Mouse (Mus musculus): Measurements from ENCODE around the gene Ctnnd1. TPM values are rescaled to one million over a fixed set of nuclear protein-coding genes. Genes with fewer than 3 reads are reported as not detected.

Gene Ctnnd1
- total RNA-seq, 2 experiments from 2014 or later, result 25.8 to 35.1 TPM

DNA sequence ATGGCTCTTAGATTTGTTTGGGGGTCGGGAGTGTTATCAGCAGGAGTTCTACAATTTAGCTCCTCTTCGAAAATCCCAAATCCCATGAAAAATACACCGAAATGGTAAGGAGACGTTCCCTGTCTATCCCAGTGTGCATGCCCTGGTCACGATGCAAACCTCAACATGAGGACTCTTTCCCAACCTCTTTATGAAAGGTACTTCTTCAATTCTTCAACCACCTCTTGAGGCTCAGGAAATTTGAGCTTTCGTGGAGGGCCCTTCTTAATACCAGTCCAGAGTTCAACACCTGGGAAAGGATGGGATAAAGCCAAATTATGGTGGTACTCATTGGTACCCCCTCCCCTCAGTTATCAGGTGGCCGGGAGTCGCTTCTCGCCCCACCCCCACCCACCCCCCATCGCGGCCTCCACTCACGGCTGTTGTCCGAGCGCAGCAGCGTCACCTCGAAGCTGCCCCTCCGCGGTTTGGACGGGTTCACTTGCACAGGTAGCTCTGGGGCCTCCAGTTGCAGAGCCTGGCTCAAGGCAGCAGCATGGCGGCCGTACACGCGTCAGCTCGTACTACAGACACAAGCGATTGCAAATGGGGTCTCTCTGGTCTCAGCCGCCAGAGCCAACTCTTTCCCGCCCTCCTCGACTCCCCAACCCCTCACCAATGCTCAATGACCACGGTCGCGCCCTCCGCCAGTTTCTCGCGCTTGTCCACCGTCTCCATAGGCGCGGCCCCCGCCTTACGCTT is 19.4 kb upstream of the Ctnnd1 start:
- Histone ChIP-seq H3K27ac (peak overlapping the region; percentile 79), H3K4me3 (peak overlapping the region; percentile 92)
- peak; percentile 38 for DNase-seq
- intact Hi-C loops (cut with DNase I), result loop anchor here (5.0 kb wide), 1 partner anchor 142 kb away; no protein-coding TSS in a partner anchor
- TF ChIP-seq CTCF (IDR thresholded peaks at IDR 0.05), result no peak

DNA sequence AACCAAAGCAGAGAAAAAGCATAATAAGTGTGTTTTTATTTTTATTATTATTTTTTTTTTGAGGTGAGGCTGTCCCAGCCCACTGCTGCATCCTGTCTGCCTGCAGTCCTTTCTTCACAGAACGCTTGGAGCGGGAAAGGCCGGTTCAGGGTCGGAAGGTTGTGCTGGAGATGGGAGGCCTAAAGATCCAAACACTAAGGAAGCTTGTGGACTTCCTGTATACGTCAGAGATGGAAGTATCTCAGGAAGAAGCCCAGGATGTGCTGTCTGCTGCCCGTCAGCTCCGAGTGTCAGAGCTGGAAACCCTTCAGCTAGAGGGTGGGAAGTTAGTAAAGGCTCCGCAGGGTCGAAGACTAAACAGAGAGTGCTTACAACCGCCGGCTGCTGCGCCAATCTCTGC is 15.5 kb upstream of the Ctnnd1 start:
- DNase-seq, result no peak
- H3K4me3 ChIP-seq, result no peak overlapping the region
- intact Hi-C loops (cut with DNase I), result no loop called here
- TF ChIP-seq CTCF (IDR thresholded peaks at IDR 0.05), result no peak
- H3K27ac ChIP-seq, result no peak overlapping the region

DNA sequence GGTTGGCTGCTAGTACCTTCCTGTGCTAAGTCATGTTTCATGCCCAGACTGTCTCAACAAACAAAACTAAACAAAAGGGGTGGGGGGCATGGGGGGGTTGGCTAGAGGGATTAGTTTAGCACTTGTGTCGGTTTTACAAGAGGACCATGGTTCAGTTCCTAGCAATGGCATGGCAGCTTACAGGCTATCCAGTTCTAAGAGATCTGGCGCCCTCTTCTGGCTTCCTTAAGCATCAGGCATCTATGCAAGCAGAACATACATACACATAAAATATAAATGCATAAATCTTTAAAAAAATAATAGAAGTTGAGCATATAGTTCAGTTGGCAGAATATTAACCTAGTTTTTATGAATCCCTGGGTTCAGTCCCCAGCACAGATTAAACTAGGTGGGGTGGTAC is 12.3 kb upstream of the Ctnnd1 start:
- intact Hi-C loops (cut with DNase I), result loop anchor here (5.0 kb wide), 1 partner anchor 206 kb away; no protein-coding TSS in a partner anchor
- Histone ChIP-seq H3K4me3 (no peak overlapping the region), H3K27ac (no peak overlapping the region)
- peak; percentile 71 for TF ChIP-seq CTCF (IDR thresholded peaks at IDR 0.05)
- DNase-seq, result peak; percentile 44

- Histone ChIP-seq H3K4me3 (no peak overlapping the region), H3K27ac (no peak overlapping the region)
- intact Hi-C loops (cut with DNase I), result loop anchor here (2.0 to 5.0 kb wide), 2 partner anchors 41 to 203 kb away; no protein-coding TSS in a partner anchor
- peak; percentile 28 for DNase-seq
- peak; percentile 68 for TF ChIP-seq CTCF (IDR thresholded peaks at IDR 0.05)
Observed at GRCm38 (mm10) chr2:84660253-84660652, 9.7 kb upstream of the Ctnnd1 start.

DNA sequence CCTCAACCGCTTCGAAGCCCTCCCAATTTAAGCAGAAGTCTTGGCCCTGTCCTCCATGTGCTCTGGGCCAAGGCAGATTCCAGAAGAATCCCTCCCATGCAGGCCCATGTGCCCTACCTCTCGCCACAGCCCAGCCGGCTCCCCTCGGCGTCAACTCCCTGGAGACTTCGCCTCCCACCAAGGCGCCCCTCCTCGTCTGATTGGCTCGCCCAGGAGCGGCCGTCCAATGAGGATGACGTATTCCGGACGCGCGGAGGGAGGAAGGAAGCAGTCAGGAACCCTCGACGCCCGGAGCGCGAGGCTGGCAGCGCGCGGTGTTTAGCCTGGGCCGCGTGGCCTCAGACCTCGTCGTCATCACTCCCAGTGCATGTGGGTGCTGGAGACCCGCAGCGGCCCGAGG is 8.2 kb upstream of the Ctnnd1 start, which contains the start of gene Btbd18:
Btbd18 (plus strand) TSS at position 274 of the 400 bp plus-strand sequence.
- no peak for DNase-seq
- no peak for TF ChIP-seq CTCF (IDR thresholded peaks at IDR 0.05)
- no peak within 1 kb of the TSS for H3K27ac ChIP-seq
- intact Hi-C loops (cut with DNase I), result no loop called here
- no peak within 1 kb of the TSS for H3K4me3 ChIP-seq

GRCm38 (mm10) chr2:84655864-84656263 is 5.3 kb upstream of the Ctnnd1 start:
- no peak for TF ChIP-seq CTCF (IDR thresholded peaks at IDR 0.05)
- Histone ChIP-seq H3K27ac (no peak overlapping the region), H3K4me3 (no peak overlapping the region)
- intact Hi-C loops (cut with DNase I), result no loop called here
- DNase-seq, result no peak

DNA sequence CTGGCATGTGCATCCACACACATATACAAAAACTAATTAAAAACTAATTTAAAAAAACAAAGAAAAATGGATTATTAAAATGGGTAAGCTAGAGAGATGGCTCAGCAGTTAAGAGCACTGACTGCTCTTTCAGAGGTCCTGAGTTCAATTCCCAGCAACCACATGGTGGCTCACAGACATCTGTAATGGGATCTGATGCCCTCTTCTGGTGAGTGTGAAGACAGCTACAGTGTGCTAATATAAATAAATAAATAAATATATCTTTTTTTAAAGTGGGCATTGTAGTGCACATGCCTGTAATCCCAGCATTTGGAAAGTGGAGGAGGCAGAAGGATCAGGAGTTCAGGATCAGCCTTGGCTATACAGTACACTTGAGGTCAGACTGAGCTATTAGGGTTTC is 2.8 kb upstream of the Ctnnd1 start:
- DNase-seq, result no peak
- TF ChIP-seq CTCF (IDR thresholded peaks at IDR 0.05), result peak; percentile 64
- intact Hi-C loops (cut with DNase I), result no loop called here
- no peak overlapping the region for H3K27ac ChIP-seq
- H3K4me3 ChIP-seq, result no peak overlapping the region

DNA sequence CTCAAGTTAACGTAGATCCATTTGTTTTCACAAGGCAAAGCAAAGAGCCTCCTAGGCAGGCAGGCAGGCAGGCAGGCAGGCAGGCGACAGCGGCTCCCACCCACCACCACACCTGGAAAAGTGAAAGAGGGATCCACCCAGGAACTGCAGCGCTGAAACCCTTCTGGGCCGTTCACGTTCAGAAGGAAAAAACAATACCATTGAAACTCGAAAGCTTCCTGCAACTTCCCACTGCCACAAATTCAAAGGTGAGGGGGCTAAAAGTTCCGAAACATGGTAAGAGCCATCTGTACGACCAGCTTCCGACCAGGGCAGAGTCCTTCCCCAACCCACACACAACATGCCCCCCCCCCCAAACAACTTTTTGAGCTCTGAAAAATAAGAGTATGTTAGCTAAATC is 891 bp downstream of the Ctnnd1 start:
- intact Hi-C loops (cut with DNase I), result loop anchor here (1.0 to 2.0 kb wide), 2 partner anchors 14 to 29 kb away; no protein-coding TSS in a partner anchor
- DNase-seq, result no peak
- Histone ChIP-seq H3K4me3 (peak overlapping the region; percentile 87), H3K27ac (peak overlapping the region; percentile 98)
- no peak for TF ChIP-seq CTCF (IDR thresholded peaks at IDR 0.05)

- TF ChIP-seq CTCF (IDR thresholded peaks at IDR 0.05), result no peak
- peak overlapping the region; percentile 87 for H3K4me3 ChIP-seq
- intact Hi-C loops (cut with DNase I), result no loop called here
- H3K27ac ChIP-seq, result peak overlapping the region; percentile 98
- no peak for DNase-seq
Observed at GRCm38 (mm10) chr2:84648369-84648768, 2.2 kb downstream of the Ctnnd1 start.

GRCm38 (mm10) chr2:84647051-84647568 is 3.5 kb downstream of the Ctnnd1 start:
- peak overlapping the region; percentile 87 for H3K4me3 ChIP-seq
- DNase-seq, result no peak
- TF ChIP-seq CTCF (IDR thresholded peaks at IDR 0.05), result no peak
- intact Hi-C loops (cut with DNase I), result no loop called here
- no peak overlapping the region; the same call in 1 of the 2 replicates for H3K27ac ChIP-seq

DNA sequence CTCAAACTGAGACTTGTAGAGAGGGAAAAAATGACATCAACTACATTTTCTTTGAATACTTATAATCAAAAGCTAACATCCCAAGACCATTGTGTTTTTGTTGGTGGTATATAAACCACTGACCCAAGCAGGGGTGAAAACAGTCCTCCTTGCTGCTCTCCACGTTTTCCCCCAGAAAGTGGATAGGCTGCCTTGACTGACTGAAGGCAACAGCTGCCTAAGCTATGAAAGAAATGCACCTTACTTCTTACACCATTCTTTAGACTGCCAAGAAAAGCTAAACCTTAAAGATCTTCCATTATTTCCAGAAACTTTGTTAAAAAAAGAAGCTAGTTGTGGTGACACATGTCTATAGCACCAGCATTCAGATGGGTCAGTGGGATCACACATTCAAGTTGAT is 4.4 kb downstream of the Ctnnd1 start:
- TF ChIP-seq CTCF (IDR thresholded peaks at IDR 0.05), result no peak
- H3K4me3 ChIP-seq, result peak overlapping the region; percentile 87
- peak overlapping the region; percentile 46; the same call in 1 of the 2 replicates for H3K27ac ChIP-seq
- intact Hi-C loops (cut with DNase I), result no loop called here
- no peak for DNase-seq

DNA sequence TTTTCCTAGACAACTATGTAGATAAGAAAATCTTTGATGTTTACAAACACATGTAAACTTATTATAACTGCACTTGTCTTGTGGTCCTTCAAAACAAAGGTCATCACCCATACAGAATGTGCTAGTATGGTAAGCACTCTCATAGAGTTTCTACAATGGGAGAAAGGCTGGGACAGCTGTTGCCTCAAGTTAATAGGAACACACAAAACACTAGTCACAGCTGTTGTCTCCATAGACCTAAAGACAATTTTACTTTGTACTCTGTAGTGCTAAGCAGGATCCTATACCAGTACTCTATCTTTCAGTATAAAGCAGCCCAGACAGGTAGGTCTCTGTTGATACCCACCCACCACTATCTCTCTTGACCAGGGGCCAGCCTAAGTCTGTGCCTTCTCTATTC is 9.7 kb downstream of the Ctnnd1 start:
- no peak for DNase-seq
- no peak for TF ChIP-seq CTCF (IDR thresholded peaks at IDR 0.05)
- no peak overlapping the region for H3K4me3 ChIP-seq
- intact Hi-C loops (cut with DNase I), result no loop called here
- H3K27ac ChIP-seq, result peak overlapping the region; percentile 24; the same call in 1 of the 2 replicates

GRCm38 (mm10) chr2:84638428-84639220 is 11.9 kb downstream of the Ctnnd1 start:
- Histone ChIP-seq H3K27ac (peak overlapping the region; percentile 90), H3K4me3 (peak overlapping the region; percentile 47)
- no peak for TF ChIP-seq CTCF (IDR thresholded peaks at IDR 0.05)
- DNase-seq, result no peak
- intact Hi-C loops (cut with DNase I), result no loop called here
